Mouse (Mus musculus) lung, postnatal 36 days (tissue): Measurements from ENCODE around the gene Sipa1l1.

Experiments used
- DNase-seq: peaks from one replicate; pipeline ENCODE4 v3.0.0; 2022; ENCODE audit warnings: mixed read lengths

Gene Sipa1l1

DNA sequence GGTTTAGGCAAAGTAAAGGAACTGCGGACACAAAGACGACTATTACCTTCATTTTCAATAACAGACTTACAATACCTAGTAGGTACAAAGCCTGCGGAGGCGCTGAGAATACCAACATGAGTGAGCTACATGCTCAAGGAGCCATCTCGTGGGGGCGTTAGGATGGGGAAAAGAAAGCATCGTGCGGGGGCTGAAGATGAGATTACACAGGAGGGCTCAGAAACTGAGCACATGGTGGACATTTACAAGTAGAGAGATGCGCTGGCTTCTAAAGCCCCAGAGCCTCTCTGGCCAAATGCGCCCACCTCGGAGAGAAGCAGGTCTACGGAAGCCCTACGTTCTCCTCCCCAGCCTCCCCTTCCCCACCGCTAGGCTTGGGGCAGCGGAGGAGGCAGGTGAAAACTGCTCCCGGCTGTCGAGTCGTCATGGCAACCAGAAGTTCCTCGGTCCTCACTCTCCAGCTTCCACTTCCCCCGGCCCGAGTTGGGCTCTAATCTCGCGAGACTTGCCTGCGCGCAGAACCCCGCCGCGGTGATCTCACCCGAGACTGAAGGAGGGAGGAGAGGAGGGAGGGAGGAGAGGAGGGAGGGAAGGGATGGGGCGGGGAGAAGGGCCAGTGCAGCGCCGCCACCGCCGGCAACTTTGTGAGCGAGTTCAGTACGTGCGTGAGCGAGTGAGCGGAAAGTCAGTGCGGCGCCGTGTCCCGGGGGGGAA is at the start of gene Sipa1l1:
Gene Sipa1l1, plus strand, starts transcription at position 501 of the 714 bp plus-strand sequence.
- DNase-seq: peak; percentile 97

DNA sequence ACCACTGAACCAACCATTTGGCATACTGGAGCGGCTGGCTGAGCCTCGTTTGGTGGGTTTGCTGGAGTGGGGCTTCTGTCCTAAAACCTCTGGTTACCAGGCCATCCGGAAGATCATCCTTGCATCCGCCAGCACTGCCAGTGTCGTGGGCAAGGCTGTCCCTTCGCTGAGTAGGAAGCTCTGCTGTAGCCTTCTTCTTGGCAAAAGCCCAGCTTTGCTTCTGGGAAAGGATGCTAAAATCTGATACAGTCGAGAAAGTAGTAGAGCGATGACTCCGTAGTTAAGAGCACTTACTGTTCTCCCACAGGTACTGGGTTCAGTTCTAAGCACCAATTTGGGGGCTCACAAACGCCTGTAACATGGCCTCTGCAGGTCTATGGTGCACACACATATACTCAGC is 47.2 kb upstream of the Sipa1l1 start:
- DNase-seq: peak; percentile 56

GRCm38 (mm10) chr12:82122450-82123249 is 46.5 kb upstream of the Sipa1l1 start:
- DNase-seq: peak; percentile 72

- no peak for DNase-seq
Observed at GRCm38 (mm10) chr12:82126796-82127195, 42.3 kb upstream of the Sipa1l1 start.

DNA sequence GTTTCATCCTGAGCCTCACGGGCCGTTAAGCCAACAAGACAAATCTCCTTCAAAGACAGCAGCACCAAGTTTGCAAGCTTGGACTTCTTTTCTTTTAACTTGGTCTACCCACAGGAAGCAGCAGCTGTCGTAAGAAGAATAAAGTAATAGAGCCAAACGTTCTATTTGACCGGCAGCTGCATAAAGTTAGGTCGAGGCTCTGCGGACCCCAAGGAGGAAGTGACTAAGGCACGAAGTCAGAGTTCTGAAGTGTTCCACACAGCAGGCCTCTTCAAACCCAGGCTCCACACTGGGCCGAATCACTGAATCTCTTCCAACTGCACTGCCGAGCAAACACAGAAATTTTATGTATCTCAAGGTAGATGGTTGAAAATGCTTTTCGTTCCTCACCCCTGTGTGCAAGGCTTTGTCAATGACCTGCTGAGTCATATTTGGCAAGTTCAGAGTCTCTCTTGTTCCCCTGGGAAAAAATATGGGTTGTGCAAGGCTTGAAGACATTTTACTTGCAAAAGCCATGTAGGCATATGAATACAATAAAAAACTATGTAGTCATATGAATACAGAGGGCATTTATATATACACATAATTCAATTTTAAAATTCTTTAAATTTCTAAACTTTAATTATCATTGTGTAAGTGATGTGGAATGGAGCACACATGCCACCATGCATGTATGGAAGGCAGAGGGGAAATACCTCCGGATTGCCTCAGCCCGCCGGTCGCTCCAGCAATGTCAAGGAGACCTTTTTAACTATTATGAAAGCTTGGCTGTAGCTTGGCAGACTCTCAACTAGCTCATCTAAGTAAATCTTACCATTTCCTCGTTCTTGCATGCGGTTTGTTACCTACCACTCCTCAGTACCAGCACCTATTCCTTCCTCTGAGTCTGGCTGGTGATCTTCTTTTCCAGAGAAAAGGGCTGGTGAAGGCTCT is 29.6 kb upstream of the Sipa1l1 start:
- DNase-seq: no peak

DNA sequence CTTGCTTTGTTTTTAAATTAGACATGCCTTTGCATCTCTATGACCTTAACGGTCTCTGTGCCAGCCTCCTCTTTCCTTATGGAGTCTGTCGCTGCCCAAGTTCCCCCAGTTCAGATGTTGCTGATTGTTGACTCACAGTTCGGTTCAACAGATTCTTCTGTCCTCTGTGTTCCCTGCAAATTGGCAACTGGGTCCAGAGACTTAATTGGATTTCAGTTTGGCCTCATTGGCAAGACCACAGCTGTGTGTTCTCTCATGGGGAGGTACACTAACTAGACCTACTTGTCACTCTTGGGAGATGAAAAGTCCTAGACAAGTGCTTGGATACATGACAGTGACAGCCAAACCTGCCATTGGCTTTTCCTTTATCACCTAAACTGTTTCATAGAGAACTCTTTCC is 25.7 kb upstream of the Sipa1l1 start:
- DNase-seq: no peak

DNA sequence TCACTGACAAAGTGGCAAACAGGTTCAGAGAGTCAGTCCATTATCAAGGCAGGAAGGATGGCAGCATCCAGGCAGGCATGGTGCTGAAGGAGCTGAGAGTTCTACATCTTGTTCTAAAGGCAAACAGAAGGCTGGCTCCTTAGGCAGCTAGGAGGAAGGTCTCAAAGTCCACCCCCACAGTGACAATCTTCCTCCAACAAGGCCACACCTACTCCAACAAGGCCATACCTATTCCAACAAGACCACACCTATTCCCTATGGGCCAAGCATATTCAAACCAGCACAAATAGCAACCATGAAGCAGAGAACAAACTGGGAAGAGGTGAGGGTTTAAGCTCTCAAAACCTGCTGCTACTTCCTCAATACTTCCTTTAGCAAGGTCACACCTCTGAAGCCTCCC is 23.9 kb upstream of the Sipa1l1 start:
- no peak for DNase-seq

DNA sequence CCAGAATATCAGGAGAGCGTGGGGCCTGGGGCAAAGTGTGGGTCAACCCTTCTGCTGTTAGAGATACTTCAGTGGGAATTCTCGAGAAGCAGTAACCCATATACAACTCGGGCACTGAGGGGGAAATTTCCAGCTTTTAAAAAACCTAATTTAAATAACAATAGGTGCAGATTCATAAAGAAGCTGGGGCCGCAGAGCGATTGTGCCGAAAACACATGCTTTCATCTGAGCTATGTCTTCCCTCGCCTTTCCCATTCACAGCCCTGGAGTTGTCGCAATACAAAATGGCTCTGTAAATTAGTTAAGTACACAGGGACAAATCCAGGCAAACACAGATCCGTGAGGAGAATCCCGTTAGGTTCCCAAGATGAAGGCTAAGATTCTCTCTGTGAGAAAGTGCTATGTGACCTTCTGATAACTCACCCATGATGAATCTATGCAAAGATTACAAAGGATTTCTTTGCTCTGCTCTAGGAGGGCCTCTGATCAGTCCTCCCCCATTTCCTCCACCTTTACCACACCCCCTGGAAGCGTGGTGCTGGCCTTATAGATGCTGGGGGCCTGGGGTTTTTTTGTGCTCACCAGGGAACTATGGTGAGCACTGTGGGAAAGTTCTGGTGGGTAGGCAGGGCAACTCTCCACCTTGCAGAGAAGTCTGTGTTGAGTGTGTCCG is 22.0 kb upstream of the Sipa1l1 start:
- DNase-seq: no peak

DNA sequence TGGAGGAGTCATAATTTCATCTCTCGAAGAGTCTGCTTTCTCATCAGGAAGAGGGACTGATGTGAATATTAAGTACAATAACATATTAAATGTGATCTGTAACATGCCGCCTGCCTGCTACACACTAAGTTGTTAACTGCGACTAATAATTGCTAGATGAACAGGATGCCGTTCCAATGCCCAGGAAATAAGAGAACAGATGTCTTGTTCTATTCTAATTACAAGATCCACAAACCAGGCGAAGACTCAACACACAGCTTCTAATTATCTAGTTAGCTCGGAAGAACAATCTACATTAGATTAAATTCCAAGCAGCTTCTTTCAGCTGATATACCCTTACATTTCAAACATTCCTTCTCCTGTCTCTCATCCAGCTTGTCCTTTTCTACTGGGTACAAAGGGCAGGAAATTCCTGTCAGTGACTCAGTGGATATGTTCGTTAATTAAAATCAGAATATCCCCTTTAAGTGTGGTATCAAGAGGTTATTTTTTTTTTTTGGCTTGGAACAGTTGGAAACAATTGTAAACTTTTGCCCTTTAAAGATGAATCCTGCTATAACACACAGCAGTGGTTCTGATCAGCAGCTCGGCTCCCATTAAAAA is 20.7 kb upstream of the Sipa1l1 start:
- no peak for DNase-seq

- DNase-seq: no peak
Observed at GRCm38 (mm10) chr12:82151019-82151418, 18.1 kb upstream of the Sipa1l1 start.

- no peak for DNase-seq
Observed at GRCm38 (mm10) chr12:82154527-82154926, 14.6 kb upstream of the Sipa1l1 start.

DNA sequence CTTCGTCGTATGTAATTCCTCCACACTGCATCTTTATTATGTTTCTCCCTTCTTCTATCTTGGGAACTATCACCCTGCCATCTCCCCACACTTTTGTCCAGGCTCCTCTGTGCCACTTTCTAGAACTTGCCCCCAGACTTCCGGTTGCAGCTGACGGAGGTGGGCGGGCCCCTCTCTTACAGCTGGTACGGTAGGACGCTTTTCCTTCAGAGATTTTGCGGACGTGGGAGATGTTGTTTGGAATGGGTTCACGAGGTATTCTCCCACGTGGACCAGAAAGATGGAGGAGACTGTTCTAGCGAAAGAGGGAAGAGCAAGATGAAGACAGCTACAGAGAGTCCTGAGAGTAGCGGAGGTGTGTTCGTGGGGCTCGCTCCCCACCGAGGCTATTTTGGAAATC is 10.6 kb upstream of the Sipa1l1 start:
- DNase-seq: no peak

- no peak for DNase-seq
Observed at GRCm38 (mm10) chr12:82159372-82159771, 9.7 kb upstream of the Sipa1l1 start.

GRCm38 (mm10) chr12:82165651-82166050 is 3.5 kb upstream of the Sipa1l1 start:
- no peak for DNase-seq

- peak; percentile 52 for DNase-seq
Observed at GRCm38 (mm10) chr12:82166101-82166571, 3.0 kb upstream of the Sipa1l1 start.

DNA sequence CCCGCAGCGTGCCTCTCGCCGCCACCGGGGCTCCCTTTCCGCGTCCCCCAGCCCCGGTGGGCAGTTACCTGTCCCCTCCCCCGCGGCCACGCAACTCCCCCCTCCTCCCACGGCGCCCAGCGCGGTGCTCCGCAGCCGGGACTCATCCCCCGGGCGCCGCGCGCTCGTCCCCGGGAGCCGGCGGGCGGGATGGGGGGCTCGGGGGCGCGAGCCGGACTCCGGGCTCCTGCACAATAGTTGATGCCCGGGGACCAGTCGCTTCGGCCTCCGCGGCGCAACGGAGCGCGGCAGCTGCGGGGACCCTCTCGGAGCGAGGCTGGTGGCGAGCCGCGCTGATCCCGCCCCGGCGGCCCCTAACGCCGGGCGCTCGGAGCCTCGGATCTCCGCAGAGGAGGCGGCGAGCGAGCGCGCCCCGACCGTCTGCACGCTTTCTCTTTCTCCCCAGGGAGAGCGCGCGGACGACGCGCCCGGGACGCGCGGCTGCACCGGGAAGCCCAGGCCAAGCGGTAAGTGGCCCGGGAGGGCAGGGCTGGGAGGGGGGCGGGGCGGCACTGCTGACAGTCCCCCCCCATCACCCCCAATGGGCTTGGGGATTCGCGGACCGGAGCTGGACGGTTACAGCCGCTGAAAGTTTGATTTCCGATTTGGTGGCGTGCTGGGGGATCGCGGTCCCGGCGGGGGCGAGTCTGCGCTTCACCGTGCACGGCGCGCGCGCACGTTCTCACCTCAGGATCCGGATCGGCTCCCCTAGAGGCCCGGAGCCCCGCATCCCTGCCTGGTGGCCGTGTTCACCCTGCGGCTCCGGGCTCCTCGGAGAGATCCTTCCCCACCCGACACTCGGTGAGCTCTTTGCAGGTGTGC is 681 bp downstream of the Sipa1l1 start:
- DNase-seq: peak; percentile 73

- peak; percentile 39 for DNase-seq
Observed at GRCm38 (mm10) chr12:82170461-82171279, 1.6 kb downstream of the Sipa1l1 start.

GRCm38 (mm10) chr12:82171591-82171990 is 2.5 kb downstream of the Sipa1l1 start:
- DNase-seq: peak; percentile 76

DNA sequence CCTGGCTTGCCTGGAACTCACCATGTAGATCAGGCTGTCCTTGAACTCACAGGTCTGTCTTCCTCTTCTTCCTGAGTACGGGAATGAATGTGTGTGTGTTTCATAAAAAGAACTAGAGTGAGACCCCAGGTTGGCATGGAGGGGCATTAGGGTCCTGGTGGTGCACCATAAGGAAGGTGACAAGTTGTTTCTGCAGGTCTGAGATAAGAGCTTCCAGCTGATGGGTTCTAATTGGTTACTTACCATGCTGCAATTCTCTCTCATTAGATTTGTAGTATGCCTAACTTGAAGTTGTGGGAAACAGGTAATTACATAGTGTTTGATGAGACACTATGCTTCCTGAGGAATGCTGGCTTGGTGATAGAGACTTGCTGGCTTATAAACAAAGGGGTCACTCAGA is 4.5 kb downstream of the Sipa1l1 start:
- no peak for DNase-seq

GRCm38 (mm10) chr12:82175709-82176108 is 6.6 kb downstream of the Sipa1l1 start:
- DNase-seq: no peak
